Comparison of ENCODE assay signal across 13 mouse cellular contexts in genomic region chr12:109694801-109695430, GRCm38 (mm10).
DNase-seq lines count a peak whose midpoint lies in the region; ATAC-seq and TF ChIP-seq lines count a peak whose summit lies in the region.
"Had no signal": no experiment of that assay in that cellular context is flagged by ENCODE, and none has a peak within 500 bp of the region (broad histone marks: within the 10 kb centered on the region; RNA-seq: fewer than 3 reads in every experiment).

No protein-coding gene starts in this region.

- H3K27me3 ChIP-seq in midbrain, postnatal 0 days (ENCODE audit: insufficient read depth, low read length) = no peaks in the 10 kb centered on the region
- H3K27me3 ChIP-seq: liver, embryonic 15.5 days; midbrain, embryonic 12.5 days had no signal

- H3K9me3 ChIP-seq in midbrain, postnatal 0 days (ENCODE audit: low read length) = no peaks in the 10 kb centered on the region
- H3K9me3 ChIP-seq: liver, embryonic 15.5 days; midbrain, embryonic 12.5 days had no signal

- no peak for DNase-seq in frontal cortex, postnatal 10 days (ENCODE audit: low spot score in 2 of 2)
- peak; percentile 74 for DNase-seq in 3T3-L1 (ENCODE audit: low read depth, low spot score)
- DNase-seq in cerebellum, adult 8-10 months = peak; percentile 86
- DNase-seq in gastrocnemius, postnatal 25 days = peak; percentile 80
- DNase-seq in T-cell, adult 2 months (ENCODE audit: low spot score) = no peak
- no peak for DNase-seq in right cerebral cortex, postnatal 14 days
- no peak for DNase-seq in midbrain, postnatal 0 days (ENCODE audit: low spot score)
- DNase-seq: heart, adult 11 months; heart, postnatal 36 days; kidney, adult 8-10 months had no signal

- no peak overlapping the region for H3K4me2 ChIP-seq in midbrain, postnatal 0 days (ENCODE audit: low read depth, low read length, poor library complexity, severe bottlenecking)
- H3K4me2 ChIP-seq: liver, embryonic 15.5 days; midbrain, embryonic 12.5 days had no signal

- H3K4me3 ChIP-seq in midbrain, postnatal 0 days (ENCODE audit: low read depth, low read length) = no peak overlapping the region
- H3K4me3 ChIP-seq: liver, embryonic 15.5 days; midbrain, embryonic 12.5 days had no signal

- ATAC-seq in frontal cortex, adult (ENCODE audit: low TSS enrichment) = peak; percentile 42; the same call in 1 of the 2 replicates
- no peak for ATAC-seq in midbrain, postnatal 0 days (ENCODE audit: low FRiP score)

- H3K36me3 ChIP-seq in midbrain, postnatal 0 days (ENCODE audit: insufficient read depth, low read length) = peaks cover 40% of the 10 kb centered on the region

- no peak overlapping the region for H3K9ac ChIP-seq in midbrain, postnatal 0 days (replicated peaks; ENCODE audit: low read length, poor library complexity, severe bottlenecking)
- H3K9ac ChIP-seq: liver, embryonic 15.5 days; midbrain, embryonic 12.5 days had no signal

- no peak for TF ChIP-seq CTCF in midbrain, postnatal 0 days (IDR thresholded peaks at IDR 0.05)

- H3K27ac ChIP-seq in midbrain, postnatal 0 days (ENCODE audit: low read depth, low read length) = no peak overlapping the region
- H3K27ac ChIP-seq: liver, embryonic 15.5 days; midbrain, embryonic 12.5 days had no signal

- no peaks in the 10 kb centered on the region for H3K4me1 ChIP-seq in midbrain, postnatal 0 days (ENCODE audit: insufficient read depth, low read length)
- H3K4me1 ChIP-seq: liver, embryonic 15.5 days; midbrain, embryonic 12.5 days had no signal

- WGBS in midbrain, postnatal 0 days = 93% methylated on average over 5 of the region's 5 CpGs

Comparison
In these comparisons a context has a peak if more than half of its experiments do, and no peak if none do; other contexts are left out.
1. DNase-seq: peak in 3T3-L1 (single experiment), cerebellum, adult 8-10 months (single experiment) and gastrocnemius, postnatal 25 days (single experiment); none in frontal cortex, postnatal 10 days (0 of 2), T-cell, adult 2 months (single experiment), right cerebral cortex, postnatal 14 days (single experiment) and midbrain, postnatal 0 days (single experiment).